Mouse (Mus musculus) thymus, postnatal 14 days (tissue): Measurements from ENCODE around the gene Olfr1113.
"Not testable (repeated sequence)": the region's sequence is repeated elsewhere in the genome, so short reads cannot be mapped to it uniquely, and the experiment has no call there.

Source experiments
- DNase-seq: peaks from one replicate; pipeline ENCODE4 v3.0.0; 2021

The Olfr1113 gene

GRCm38 (mm10) chr2:87208670-87209069 lies at the start of gene Olfr1113:
Gene Olfr1113 (plus strand): TSS chr2:87208970.
- no peak for DNase-seq

GRCm38 (mm10) chr2:87167731-87168130 lies 41.0 kb upstream of the Olfr1113 start:
- not testable (repeated sequence) for DNase-seq

- DNase-seq = no peak
Measured at GRCm38 (mm10) chr2:87187498-87187897, 21.3 kb upstream of the Olfr1113 start, which contains the start of gene Olfr1112. Gene Olfr1112 (plus strand): TSS chr2:87187798.

GRCm38 (mm10) chr2:87247713-87248112 lies 38.9 kb downstream of the Olfr1113 start, which contains the start of gene Olfr1115:
Gene Olfr1115 (plus strand): TSS chr2:87248013.
- DNase-seq = no peak
